Mouse (Mus musculus) heart, adult 2 months (tissue): ENCODE data around the gene Fam20c.

Source experiments
- CTCF ChIP-seq: fragments of 200-600 bp; IDR thresholded peaks from 2 replicates; pipeline ENCODE4 v1.8.1; 2022; ENCODE audit warnings: antibody characterized with exemption, mild to moderate bottlenecking, moderate library complexity
- EP300 ChIP-seq: fragments of 200-500 bp; IDR thresholded peaks from 2 replicates; pipeline ENCODE4 v1.6.1; 2011; ENCODE audit warnings: low read depth, low read length, control low read depth; ENCODE audit not compliant: insufficient read depth

DNA sequence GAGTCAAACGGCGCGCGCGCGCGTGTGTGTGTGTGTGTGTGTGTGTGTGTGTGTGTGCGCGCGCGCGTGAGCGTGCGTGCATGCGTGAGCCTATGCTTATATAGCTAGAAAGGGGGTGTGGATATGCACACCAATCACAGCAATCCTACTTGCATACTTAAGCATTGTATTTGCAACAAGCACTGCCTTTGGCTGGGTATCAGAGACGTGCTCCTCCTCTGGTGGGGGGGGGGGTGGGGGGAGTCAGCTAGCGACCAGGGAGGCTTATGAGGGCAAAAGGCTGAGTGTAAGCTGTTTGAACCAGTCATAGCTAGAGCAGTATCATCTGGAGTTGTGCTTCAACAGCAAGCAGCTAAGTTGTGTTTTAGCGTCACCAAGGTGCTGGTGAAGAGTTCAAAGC, 20.3 kb upstream of the Fam20c start:
- no peak for TF ChIP-seq EP300
- no peak for TF ChIP-seq CTCF
